In the genomic region with DNA sequence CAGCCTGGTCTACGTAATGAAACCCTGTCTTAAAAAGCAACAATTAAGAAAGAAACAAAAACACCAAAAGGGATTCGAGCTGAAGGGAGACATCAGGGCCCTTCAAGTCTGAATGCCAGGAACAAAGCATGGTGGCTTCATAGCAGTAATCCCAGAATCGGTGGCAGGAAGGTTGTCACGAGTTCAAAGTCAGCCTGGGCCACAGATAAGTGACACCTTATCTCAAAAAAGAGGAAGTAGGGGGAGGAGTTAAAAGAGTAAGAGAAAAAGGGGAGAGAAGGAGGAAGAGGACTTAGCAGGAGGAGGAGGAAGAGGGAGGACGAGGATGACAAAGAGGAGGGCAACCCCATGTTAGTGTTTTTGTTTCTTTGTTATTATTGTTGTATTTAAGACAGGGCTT, we compare ENCODE assay signal across 28 mouse cellular contexts. TPM values are rescaled to one million over a fixed set of nuclear protein-coding genes. Genes with fewer than 3 reads are reported as not detected.
DNase-seq lines count a peak whose midpoint lies in the region; ATAC-seq and TF ChIP-seq lines count a peak whose summit lies in the region.
"Had no signal": no experiment of that assay in that cellular context is flagged by ENCODE, and none has a peak within 500 bp of the region (broad histone marks: within the 10 kb centered on the region; RNA-seq: fewer than 3 reads in every experiment).

No protein-coding gene starts in this region.

- H3K27ac ChIP-seq in lung, embryonic 16.5 days (ENCODE audit: low read length), result peak overlapping the region; percentile 78; the same call in 1 of the 2 replicates
- peak overlapping the region; percentile 90; the same call in 1 of the 2 replicates for H3K27ac ChIP-seq in embryonic fibroblast, embryonic 13.5 days (ENCODE audit: insufficient read depth, low read length)
- peak overlapping the region; percentile 85 for H3K27ac ChIP-seq in stomach, embryonic 15.5 days
- H3K27ac ChIP-seq: hindbrain, embryonic 10.5 days; hindbrain, embryonic 15.5 days; limb, embryonic 10.5 days; limb, embryonic 15.5 days; liver, embryonic 13.5 days had no signal

- H3K36me3 ChIP-seq in lung, embryonic 16.5 days (ENCODE audit: control insufficient read depth, insufficient read depth, low read length), result no peaks in the 10 kb centered on the region
- no peaks in the 10 kb centered on the region for H3K36me3 ChIP-seq in stomach, embryonic 15.5 days
- H3K36me3 ChIP-seq: embryonic facial prominence, embryonic 13.5 days; G1E; hindbrain, embryonic 10.5 days; hindbrain, embryonic 15.5 days; limb, embryonic 10.5 days; limb, embryonic 15.5 days; liver, embryonic 13.5 days; neural tube, embryonic 15.5 days had no signal

- no peak for DNase-seq in lung, adult 18-20 months
- DNase-seq in testis, postnatal 14 days (ENCODE audit: low spot score), result no peak
- no peak for DNase-seq in left cerebral cortex, postnatal 25 days (ENCODE audit: low spot score in 2 of 2)
- DNase-seq: adrenal gland, postnatal 14 days; cerebellum, adult 11-12 months; cerebellum, adult 9-11 months; gastrocnemius, postnatal 10 days; heart, postnatal 14 days; kidney, adult 11 months; layer of hippocampus, postnatal 36 days; liver, embryonic 13.5 days; lung, adult 2 months; lung, postnatal 14 days; midbrain, embryonic 14.5 days; right cerebral cortex, adult 18-20 months; thymus, postnatal 4 days had no signal

- intact Hi-C loops in left cerebral cortex, postnatal 25 days (cut with DNase I), result no loop called here

- no peak for TF ChIP-seq CTCF in embryonic fibroblast, embryonic 13.5 days (IDR thresholded peaks at IDR 0.05; ENCODE audit: borderline replicate concordance, insufficient read depth, low read length)

- H3K9ac ChIP-seq in lung, embryonic 16.5 days (ENCODE audit: low read length), result no peak overlapping the region
- H3K9ac ChIP-seq in stomach, embryonic 15.5 days, result no peak overlapping the region
- H3K9ac ChIP-seq: embryonic facial prominence, embryonic 13.5 days; hindbrain, embryonic 15.5 days; limb, embryonic 15.5 days; liver, embryonic 13.5 days; neural tube, embryonic 15.5 days had no signal

- no peak overlapping the region for H3K4me3 ChIP-seq in lung, embryonic 16.5 days (ENCODE audit: low read length)
- H3K4me3 ChIP-seq in embryonic fibroblast, embryonic 13.5 days (ENCODE audit: insufficient read depth, low read length), result no peak overlapping the region
- H3K4me3 ChIP-seq in stomach, embryonic 15.5 days (replicated peaks), result no peak overlapping the region
- H3K4me3 ChIP-seq: embryonic facial prominence, embryonic 13.5 days; erythroblast, embryonic 14.5 days; hindbrain, embryonic 10.5 days; hindbrain, embryonic 15.5 days; limb, embryonic 10.5 days; limb, embryonic 15.5 days; liver, embryonic 13.5 days; neural tube, embryonic 15.5 days had no signal

- WGBS in lung, embryonic 16.5 days, result 64% methylated on average over 5 of the region's 5 CpGs
- 63% methylated on average over 5 of the region's 5 CpGs for WGBS in stomach, embryonic 15.5 days

- no peak overlapping the region for H3K4me2 ChIP-seq in lung, embryonic 16.5 days (ENCODE audit: low read depth, low read length)
- no peak overlapping the region for H3K4me2 ChIP-seq in stomach, embryonic 15.5 days
- H3K4me2 ChIP-seq: embryonic facial prominence, embryonic 13.5 days; hindbrain, embryonic 15.5 days; limb, embryonic 15.5 days; liver, embryonic 13.5 days; neural tube, embryonic 15.5 days had no signal

- peaks cover 16% of the 10 kb centered on the region; the same call in 1 of the 2 replicates for H3K4me1 ChIP-seq in lung, embryonic 16.5 days (replicated peaks; ENCODE audit: control insufficient read depth, insufficient read depth, low read length)
- peaks cover 15% of the 10 kb centered on the region for H3K4me1 ChIP-seq in embryonic fibroblast, embryonic 13.5 days (ENCODE audit: control insufficient read depth, insufficient read depth, low read length)
- H3K4me1 ChIP-seq in stomach, embryonic 15.5 days, result peaks cover 21% of the 10 kb centered on the region
- H3K4me1 ChIP-seq: hindbrain, embryonic 15.5 days had no signal

- ATAC-seq in lung, embryonic 16.5 days (ENCODE audit: low read depth), result no peak
- no peak for ATAC-seq in stomach, embryonic 15.5 days (ENCODE audit: insufficient read depth, low FRiP score, low read depth)
- ATAC-seq: forebrain, embryonic 16.5 days had no signal

- H3K9me3 ChIP-seq in lung, embryonic 16.5 days (ENCODE audit: control insufficient read depth, low read length), result no peaks in the 10 kb centered on the region
- no peaks in the 10 kb centered on the region for H3K9me3 ChIP-seq in stomach, embryonic 15.5 days
- H3K9me3 ChIP-seq: embryonic facial prominence, embryonic 13.5 days; G1E; hindbrain, embryonic 10.5 days; hindbrain, embryonic 15.5 days; limb, embryonic 10.5 days; limb, embryonic 15.5 days; liver, embryonic 13.5 days; neural tube, embryonic 15.5 days had no signal

- no peaks in the 10 kb centered on the region for H3K27me3 ChIP-seq in lung, embryonic 16.5 days (ENCODE audit: control insufficient read depth, insufficient read depth, low read depth, low read length)
- H3K27me3 ChIP-seq in stomach, embryonic 15.5 days (replicated peaks), result no peaks in the 10 kb centered on the region
- H3K27me3 ChIP-seq: embryonic facial prominence, embryonic 13.5 days; hindbrain, embryonic 15.5 days; limb, embryonic 15.5 days; liver, embryonic 13.5 days; neural tube, embryonic 15.5 days had no signal

- no peak for TF ChIP-seq POLR2A in embryonic fibroblast, embryonic 13.5 days (IDR thresholded peaks at IDR 0.05; ENCODE audit: low read depth, low read length)

RNA-seq across cellular contexts. Expression of a gene that starts 19.4 kb away (rescaled TPM):
- 12.8 and 14.6 TPM in 2 replicates for polyA plus RNA-seq in lung, embryonic 16.5 days (2015; fragmentation: Nextera tagmentation; extraction: Ambion mirVana)
- 116 and 122 TPM in 2 replicates for polyA plus RNA-seq in embryonic fibroblast, embryonic 13.5 days (2011; ENCODE audit: insufficient read length, low read depth, missing spikeins)
- 25.7 and 26.9 TPM in 2 replicates for polyA plus RNA-seq in stomach, embryonic 15.5 days (2015; fragmentation: Nextera tagmentation; extraction: Ambion mirVana)
- 10 to 100 TPM; 45.7 to 51.3 TPM for total RNA-seq in left cerebral cortex, postnatal 25 days (2021)
- polyA plus RNA-seq: G1E had no signal

RNA-seq across cellular contexts. Expression of a gene that starts 53.8 kb away (rescaled TPM):
- 32.0 and 34.2 TPM in 2 replicates for polyA plus RNA-seq in lung, embryonic 16.5 days (2015; fragmentation: Nextera tagmentation; extraction: Ambion mirVana)
- polyA plus RNA-seq in embryonic fibroblast, embryonic 13.5 days (2011; ENCODE audit: insufficient read length, low read depth, missing spikeins), result 29.5 and 31.7 TPM in 2 replicates
- 44.6 and 46.8 TPM in 2 replicates for polyA plus RNA-seq in stomach, embryonic 15.5 days (2015; fragmentation: Nextera tagmentation; extraction: Ambion mirVana)
- total RNA-seq in left cerebral cortex, postnatal 25 days (2021), result 10 to 100 TPM; 29.8 to 34.8 TPM
